Mouse (Mus musculus): ENCODE measurements around the gene Glb1. TPM values are rescaled to one million over a fixed set of nuclear protein-coding genes. Genes with fewer than 3 reads are reported as not detected.

Glb1 gene
- polyA plus RNA-seq, 3 experiments from 2014 or later = 30.2 to 38.0 (median 34.6) TPM

GRCm38 (mm10) chr9:114446887-114447286 lies 46.0 kb downstream of the Glb1 start:
- ATAC-seq = no peak

GRCm38 (mm10) chr9:114448700-114449099 lies 47.8 kb downstream of the Glb1 start:
- ATAC-seq = no peak

GRCm38 (mm10) chr9:114449120-114449754 lies 48.4 kb downstream of the Glb1 start:
- ATAC-seq = no peak

- peak; percentile 87 for ATAC-seq
These were observed 50.7 kb downstream of the Glb1 start for GRCm38 (mm10) chr9:114451615-114452014.

- ATAC-seq = peak; percentile 22
These were observed 51.5 kb downstream of the Glb1 start for GRCm38 (mm10) chr9:114452418-114452817.

- ATAC-seq = peak; percentile 7
These were observed 54.5 kb downstream of the Glb1 start for GRCm38 (mm10) chr9:114455420-114455819.

GRCm38 (mm10) chr9:114458436-114458835 lies 57.6 kb downstream of the Glb1 start:
- ATAC-seq = no peak

GRCm38 (mm10) chr9:114462569-114462968 lies 61.7 kb downstream of the Glb1 start:
- ATAC-seq = peak; percentile 79

GRCm38 (mm10) chr9:114465442-114465841 lies 64.6 kb downstream of the Glb1 start:
- ATAC-seq = no peak

GRCm38 (mm10) chr9:114466871-114467270 lies 66.0 kb downstream of the Glb1 start:
- ATAC-seq = no peak

GRCm38 (mm10) chr9:114468217-114468616 lies 67.3 kb downstream of the Glb1 start:
- no peak for ATAC-seq

- no peak for ATAC-seq
These were observed 67.8 kb downstream of the Glb1 start for GRCm38 (mm10) chr9:114468701-114469100.

- no peak for ATAC-seq
These were observed 71.0 kb downstream of the Glb1 start for GRCm38 (mm10) chr9:114471892-114472291.

GRCm38 (mm10) chr9:114477019-114477418 lies 76.1 kb downstream of the Glb1 start:
- ATAC-seq = peak; percentile 33

- ATAC-seq = peak; percentile 29
These were observed 80.1 kb downstream of the Glb1 start for GRCm38 (mm10) chr9:114480940-114481339.

- ATAC-seq = no peak
These were observed 83.9 kb downstream of the Glb1 start for GRCm38 (mm10) chr9:114484771-114485170.

GRCm38 (mm10) chr9:114486808-114487207 lies 85.9 kb downstream of the Glb1 start:
- no peak for ATAC-seq

- ATAC-seq = peak; percentile 32
These were observed 86.8 kb downstream of the Glb1 start for GRCm38 (mm10) chr9:114487481-114488258.

- ATAC-seq = peak; percentile 79
These were observed 95.6 kb downstream of the Glb1 start for GRCm38 (mm10) chr9:114496469-114496868.

- peak; percentile 56 for ATAC-seq
These were observed 97.3 kb downstream of the Glb1 start for GRCm38 (mm10) chr9:114498218-114498617.

GRCm38 (mm10) chr9:114499783-114500515 lies 99.1 kb downstream of the Glb1 start:
- no peak for ATAC-seq

- ATAC-seq = no peak
These were observed 100.2 kb downstream of the Glb1 start for GRCm38 (mm10) chr9:114501111-114501510.

- ATAC-seq = no peak
These were observed 101.0 kb downstream of the Glb1 start for GRCm38 (mm10) chr9:114501913-114502312.
